Comparison of ENCODE assay signal across 13 mouse cellular contexts in genomic region chr2:30875621-30876432, GRCm38 (mm10). TPM values are rescaled to one million over a fixed set of nuclear protein-coding genes. Genes with fewer than 3 reads are reported as not detected.
A peak's percentile ranks its signal among the peaks of the same experiment; 100 is the strongest.
DNase-seq lines count a peak whose midpoint lies in the region; ATAC-seq and TF ChIP-seq lines count a peak whose summit lies in the region.
"Had no signal": no experiment of that assay in that cellular context is flagged by ENCODE, and none has a peak within 500 bp of the region (broad histone marks: within the 10 kb centered on the region; RNA-seq: fewer than 3 reads in every experiment).

No protein-coding gene starts in this region.

- H3K9me3 ChIP-seq in heart, embryonic 15.5 days (replicated peaks) = no peaks in the 10 kb centered on the region

- H3K79me2 ChIP-seq in heart, adult 2 months (replicated peaks; ENCODE audit: control insufficient read depth, insufficient read depth, low read length) = no peaks in the 10 kb centered on the region

- H3K9ac ChIP-seq in heart, embryonic 15.5 days = no peak overlapping the region
- no peak overlapping the region for H3K9ac ChIP-seq in heart, adult 2 months (ENCODE audit: low read depth, low read length)

- H3K36me3 ChIP-seq in heart, embryonic 15.5 days = no peaks in the 10 kb centered on the region; the same call in 1 of the 2 replicates
- no peaks in the 10 kb centered on the region for H3K36me3 ChIP-seq in heart, adult 2 months (ENCODE audit: control insufficient read depth, insufficient read depth, low read length)

- H3K4me1 ChIP-seq in heart, embryonic 15.5 days (replicated peaks) = peaks cover 39% of the 10 kb centered on the region
- H3K4me1 ChIP-seq in heart, adult 2 months (ENCODE audit: control insufficient read depth, insufficient read depth, low read length) = no peaks in the 10 kb centered on the region

- H3K4me2 ChIP-seq in heart, embryonic 15.5 days = no peak overlapping the region

- H3K27ac ChIP-seq in heart, embryonic 15.5 days = 0 out of 2 replicates have a peak overlapping the region, but pooled peaks have one; percentile 7
- no peak overlapping the region for H3K27ac ChIP-seq in heart, adult 2 months
- H3K27ac ChIP-seq: macrophage had no signal

- intact Hi-C loops in heart, adult 2 months (cut with DNase I) = no loop called here

- no peak for DNase-seq in heart, adult 2 months
- peak; percentile 27 for DNase-seq in ES-CJ7 (ENCODE audit: low read depth, low spot score)
- DNase-seq in embryo, embryonic 10.5 days (ENCODE audit: low spot score) = peak; percentile 55
- peak; percentile 56 for DNase-seq in gastrocnemius, postnatal 10 days
- DNase-seq in testis, postnatal 14 days (ENCODE audit: low spot score) = no peak
- DNase-seq in thymus, postnatal 0 days (ENCODE audit: low spot score) = no peak
- no peak for DNase-seq in kidney, adult 9 months
- DNase-seq: right cerebral cortex, postnatal 25 days had no signal

- no peaks in the 10 kb centered on the region for H3K27me3 ChIP-seq in heart, embryonic 15.5 days
- H3K27me3 ChIP-seq in heart, adult 2 months (ENCODE audit: control insufficient read depth, insufficient read depth, low read length) = no peaks in the 10 kb centered on the region

- no peak for TF ChIP-seq POLR2A in heart, adult 2 months (IDR thresholded peaks at IDR 0.05; ENCODE audit: insufficient read depth, low read depth, low read length)

- H3K4me3 ChIP-seq in heart, embryonic 15.5 days = no peak overlapping the region
- no peak overlapping the region for H3K4me3 ChIP-seq in heart, adult 2 months
- H3K4me3 ChIP-seq: erythroblast, embryonic 14.5 days had no signal

- no peak for TF ChIP-seq CTCF in heart, adult 2 months (IDR thresholded peaks at IDR 0.05)

- no peak for ATAC-seq in heart, embryonic 15.5 days (replicated peaks; ENCODE audit: insufficient number of reproducible peaks, insufficient read depth, low FRiP score, low read depth)

- TF ChIP-seq EP300 in heart, adult 2 months (IDR thresholded peaks at IDR 0.05; ENCODE audit: insufficient read depth, low read depth, low read length) = no peak

- 47% methylated on average over 11 of the region's 11 CpGs for WGBS in heart, embryonic 15.5 days
- WGBS in heart, adult 2 months = 61% methylated on average over 11 of the region's 11 CpGs

RNA-seq across cellular contexts. Expression of gene Prrx2, which starts 41.1 kb away (rescaled TPM):
- 14.1 and 20.1 TPM in 2 replicates for polyA plus RNA-seq in heart, embryonic 15.5 days (2015; fragmentation: Nextera tagmentation; extraction: Ambion mirVana)
- total RNA-seq in heart, adult 2 months (2021) = under 1 TPM; 0.75 to 0.84 TPM
- polyA plus RNA-seq in heart, adult 2 months (2012; rRNA removed) = 1.6 and 2.4 TPM in 2 replicates
- total RNA-seq in gastrocnemius, postnatal 10 days (2021) = 1 to 10 TPM; 4.3 to 4.8 TPM
- polyA plus RNA-seq in thymus, postnatal 0 days (2015; fragmentation: Nextera tagmentation; extraction: Ambion mirVana) = 0.60 and 0.91 TPM in 2 replicates
- total RNA-seq: CH12.LX; liver, adult 2 months had no signal
- polyA plus RNA-seq: erythroblast, embryonic 14.5 days; liver, adult 2 months; macrophage had no signal

RNA-seq across cellular contexts. Expression of gene Asb6, which starts 45.7 kb away (rescaled TPM):
- 17.2 and 22.4 TPM in 2 replicates for polyA plus RNA-seq in heart, embryonic 15.5 days (2015; fragmentation: Nextera tagmentation; extraction: Ambion mirVana)
- 1 to 10 TPM; 7.8 to 8.1 TPM for total RNA-seq in heart, adult 2 months (2021)
- polyA plus RNA-seq in heart, adult 2 months (2012; rRNA removed) = 12.8 and 13.6 TPM in 2 replicates
- total RNA-seq in gastrocnemius, postnatal 10 days (2021) = 1 to 10 TPM; 8.9 to 9.0 TPM
- polyA plus RNA-seq in thymus, postnatal 0 days (2015; fragmentation: Nextera tagmentation; extraction: Ambion mirVana) = 37.8 and 44.3 TPM in 2 replicates

RNA-seq across cellular contexts. Expression of gene Ptges, which starts 53.8 kb away (rescaled TPM):
- polyA plus RNA-seq in heart, embryonic 15.5 days (2015; fragmentation: Nextera tagmentation; extraction: Ambion mirVana) = 2.6 and 4.4 TPM in 2 replicates
- total RNA-seq in heart, adult 2 months (2021) = 1 to 10 TPM; 2.5 to 2.8 TPM
- polyA plus RNA-seq in heart, adult 2 months (2012; rRNA removed) = 4.8 and 6.6 TPM in 2 replicates
- total RNA-seq in gastrocnemius, postnatal 10 days (2021) = 1 to 10 TPM; 7.4 to 9.0 TPM
- 3.2 and 3.4 TPM in 2 replicates for polyA plus RNA-seq in thymus, postnatal 0 days (2015; fragmentation: Nextera tagmentation; extraction: Ambion mirVana)
- polyA plus RNA-seq: erythroblast, embryonic 14.5 days had no signal

Comparison
In these comparisons a context has a peak if more than half of its experiments do, and no peak if none do; other contexts are left out.
1. DNase-seq: peak in ES-CJ7 (single experiment), embryo, embryonic 10.5 days (single experiment) and gastrocnemius, postnatal 10 days (single experiment); none in heart, adult 2 months (0 of 2), testis, postnatal 14 days (single experiment), thymus, postnatal 0 days (single experiment) and kidney, adult 9 months (single experiment).